Mouse (Mus musculus): ENCODE results near the gene Sgsm1. TPM values are rescaled to one million over a fixed set of nuclear protein-coding genes. Genes with fewer than 3 reads are reported as not detected.

The Sgsm1 gene
- polyA plus RNA-seq, 1 experiment from 2014 or later: 19.2 TPM

DNA sequence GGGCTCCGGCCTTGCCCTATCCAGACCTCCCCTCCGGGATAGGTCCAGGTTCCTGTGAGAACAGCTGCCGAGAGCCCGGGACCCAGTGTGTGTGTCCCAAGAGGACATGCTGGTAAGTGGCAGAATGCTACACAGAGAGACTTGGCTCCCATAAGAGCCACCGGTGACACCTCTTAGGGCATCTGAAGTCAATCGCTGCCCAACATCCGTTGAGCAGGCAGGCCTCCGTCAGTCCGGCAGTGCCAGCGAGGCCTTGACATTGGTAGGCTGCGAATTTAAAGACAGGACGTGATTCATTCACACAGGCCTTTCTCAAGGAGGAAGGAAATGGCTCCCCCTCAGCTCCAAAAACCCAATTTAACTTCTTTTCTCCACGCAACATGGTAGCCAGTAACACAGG, 100.7 kb downstream of the Sgsm1 start:
- no peak for ATAC-seq
- no peaks in the 10 kb centered on the region for H3K9me3 ChIP-seq (ENCODE audit: control insufficient read depth, low read length)
- no peak overlapping the region for H3K4me2 ChIP-seq (ENCODE audit: low read length)
- no peak overlapping the region for H3K4me3 ChIP-seq (replicated peaks; ENCODE audit: low read length)
- no peaks in the 10 kb centered on the region for H3K27me3 ChIP-seq (replicated peaks; ENCODE audit: control insufficient read depth, insufficient read depth, low read length)
- peak overlapping the region; percentile 44 for H3K27ac ChIP-seq (ENCODE audit: low read length)
- WGBS: 91% methylated on average over 13 of the region's 13 CpGs
- peaks cover 17% of the 10 kb centered on the region for H3K4me1 ChIP-seq (replicated peaks; ENCODE audit: control insufficient read depth, insufficient read depth, low read length)
- no peak overlapping the region for H3K9ac ChIP-seq (replicated peaks; ENCODE audit: low read depth, low read length)
- no peaks in the 10 kb centered on the region for H3K36me3 ChIP-seq (ENCODE audit: control insufficient read depth, insufficient read depth)

DNA sequence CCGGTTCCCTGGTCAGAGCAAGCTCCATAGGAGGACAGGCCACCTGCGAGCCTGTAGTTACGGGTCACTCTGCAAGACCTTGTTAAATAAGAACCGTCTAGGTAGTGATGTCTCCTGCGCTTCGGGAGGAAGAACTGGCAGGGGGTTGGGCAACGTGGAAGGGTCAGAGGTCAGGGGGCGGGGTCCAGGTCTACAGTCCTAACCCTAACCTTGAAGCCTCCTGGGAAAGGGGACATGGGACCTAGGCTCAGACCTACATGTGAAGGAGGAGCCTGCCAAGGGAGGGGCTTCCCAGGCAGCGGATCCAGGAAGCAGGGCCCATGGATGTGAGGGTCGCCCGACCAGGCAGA, 101.2 kb downstream of the Sgsm1 start:
- 55% methylated on average over 11 of the region's 11 CpGs for WGBS
- no peak overlapping the region for H3K4me2 ChIP-seq (ENCODE audit: low read length)
- ATAC-seq: peak; percentile 9; the same call in 1 of the 2 replicates

DNA sequence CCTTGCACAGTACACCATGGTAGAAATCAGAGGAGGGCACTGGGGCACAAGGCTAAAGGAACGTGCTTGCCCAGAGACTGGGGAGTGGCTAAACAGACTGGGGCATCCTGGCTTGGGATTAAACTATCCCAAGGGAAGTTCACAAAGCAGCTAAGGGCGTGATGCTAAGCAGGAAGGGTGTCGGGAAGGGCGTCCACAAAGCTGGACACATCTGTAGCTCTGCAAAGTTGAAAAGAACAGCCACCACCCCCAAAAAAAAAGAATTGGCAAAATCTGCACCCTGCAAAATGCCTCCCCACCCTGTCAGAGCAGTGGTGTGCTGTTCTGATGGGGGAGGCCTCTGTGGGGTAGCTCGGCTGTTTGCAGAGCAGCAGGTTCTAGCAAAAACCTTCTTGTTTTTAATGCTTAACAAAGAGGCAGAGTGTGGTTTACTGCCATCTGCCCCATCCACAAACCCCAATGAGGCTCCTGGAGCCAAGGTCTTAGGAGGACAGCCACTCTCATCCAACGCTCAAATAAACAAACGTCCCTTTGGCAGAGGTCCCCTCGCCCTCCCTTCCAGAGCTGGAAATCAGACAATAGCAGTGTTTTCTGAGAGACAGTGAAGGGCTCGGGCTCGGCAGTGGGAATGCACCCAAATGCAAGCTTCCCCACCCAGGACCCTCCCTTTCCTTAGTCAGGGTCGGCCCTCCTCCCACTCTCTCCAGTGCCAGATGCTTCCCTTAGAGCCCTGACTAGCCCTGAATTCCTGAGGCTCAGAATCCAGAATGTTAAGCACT, 101.8 kb downstream of the Sgsm1 start:
- no peak overlapping the region for H3K4me2 ChIP-seq (ENCODE audit: low read length)
- H3K27ac ChIP-seq (ENCODE audit: low read length): peak overlapping the region; percentile 69
- H3K9me3 ChIP-seq (ENCODE audit: control insufficient read depth, low read length): no peaks in the 10 kb centered on the region
- H3K4me3 ChIP-seq (replicated peaks; ENCODE audit: low read length): no peak overlapping the region
- no peaks in the 10 kb centered on the region for H3K27me3 ChIP-seq (replicated peaks; ENCODE audit: control insufficient read depth, insufficient read depth, low read length)
- peak overlapping the region; percentile 48 for H3K9ac ChIP-seq (replicated peaks; ENCODE audit: low read depth, low read length)
- peak; percentile 77 for ATAC-seq
- H3K4me1 ChIP-seq (replicated peaks; ENCODE audit: control insufficient read depth, insufficient read depth, low read length): peaks cover 17% of the 10 kb centered on the region
- WGBS: 24% methylated on average over 11 of the region's 11 CpGs
- H3K36me3 ChIP-seq (ENCODE audit: control insufficient read depth, insufficient read depth): no peaks in the 10 kb centered on the region

More for the DNA sequence above, 101.2 kb downstream of the Sgsm1 start:
- H3K27ac ChIP-seq (ENCODE audit: low read length): peak overlapping the region; percentile 69
- H3K27me3 ChIP-seq (replicated peaks; ENCODE audit: control insufficient read depth, insufficient read depth, low read length): no peaks in the 10 kb centered on the region
- H3K36me3 ChIP-seq (ENCODE audit: control insufficient read depth, insufficient read depth): no peaks in the 10 kb centered on the region
- peak overlapping the region; percentile 48 for H3K9ac ChIP-seq (replicated peaks; ENCODE audit: low read depth, low read length)
- peaks cover 17% of the 10 kb centered on the region for H3K4me1 ChIP-seq (replicated peaks; ENCODE audit: control insufficient read depth, insufficient read depth, low read length)
- no peak overlapping the region for H3K4me3 ChIP-seq (replicated peaks; ENCODE audit: low read length)
- H3K9me3 ChIP-seq (ENCODE audit: control insufficient read depth, low read length): no peaks in the 10 kb centered on the region

DNA sequence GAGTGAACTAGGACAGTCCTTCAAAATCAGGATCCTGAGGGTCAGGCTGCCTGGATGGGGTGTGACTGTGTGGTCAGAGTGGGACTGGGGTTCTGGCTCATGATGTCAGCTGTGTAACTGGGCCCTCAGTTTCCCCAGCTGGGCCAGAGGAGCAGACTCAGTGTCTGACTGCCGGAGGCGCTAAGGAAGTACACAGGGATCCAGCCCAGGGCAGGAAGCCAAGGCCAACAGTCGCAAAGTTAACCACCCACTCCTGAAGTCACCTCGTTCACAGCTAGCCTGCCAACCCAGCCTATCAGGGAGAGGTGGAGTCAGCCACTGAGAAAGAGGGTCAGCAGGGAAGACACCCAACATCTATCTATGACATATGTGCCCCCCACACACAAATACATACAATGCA, 102.5 kb downstream of the Sgsm1 start:
- WGBS: 78% methylated on average over 4 of the region's 4 CpGs
- H3K4me3 ChIP-seq (replicated peaks; ENCODE audit: low read length): no peak overlapping the region
- no peak overlapping the region for H3K27ac ChIP-seq (ENCODE audit: low read length)
- H3K4me2 ChIP-seq (ENCODE audit: low read length): no peak overlapping the region
- ATAC-seq: no peak
- H3K4me1 ChIP-seq (replicated peaks; ENCODE audit: control insufficient read depth, insufficient read depth, low read length): peaks cover 17% of the 10 kb centered on the region
- no peaks in the 10 kb centered on the region for H3K9me3 ChIP-seq (ENCODE audit: control insufficient read depth, low read length)
- no peaks in the 10 kb centered on the region for H3K36me3 ChIP-seq (ENCODE audit: control insufficient read depth, insufficient read depth)
- H3K27me3 ChIP-seq (replicated peaks; ENCODE audit: control insufficient read depth, insufficient read depth, low read length): no peaks in the 10 kb centered on the region
- H3K9ac ChIP-seq (replicated peaks; ENCODE audit: low read depth, low read length): no peak overlapping the region

DNA sequence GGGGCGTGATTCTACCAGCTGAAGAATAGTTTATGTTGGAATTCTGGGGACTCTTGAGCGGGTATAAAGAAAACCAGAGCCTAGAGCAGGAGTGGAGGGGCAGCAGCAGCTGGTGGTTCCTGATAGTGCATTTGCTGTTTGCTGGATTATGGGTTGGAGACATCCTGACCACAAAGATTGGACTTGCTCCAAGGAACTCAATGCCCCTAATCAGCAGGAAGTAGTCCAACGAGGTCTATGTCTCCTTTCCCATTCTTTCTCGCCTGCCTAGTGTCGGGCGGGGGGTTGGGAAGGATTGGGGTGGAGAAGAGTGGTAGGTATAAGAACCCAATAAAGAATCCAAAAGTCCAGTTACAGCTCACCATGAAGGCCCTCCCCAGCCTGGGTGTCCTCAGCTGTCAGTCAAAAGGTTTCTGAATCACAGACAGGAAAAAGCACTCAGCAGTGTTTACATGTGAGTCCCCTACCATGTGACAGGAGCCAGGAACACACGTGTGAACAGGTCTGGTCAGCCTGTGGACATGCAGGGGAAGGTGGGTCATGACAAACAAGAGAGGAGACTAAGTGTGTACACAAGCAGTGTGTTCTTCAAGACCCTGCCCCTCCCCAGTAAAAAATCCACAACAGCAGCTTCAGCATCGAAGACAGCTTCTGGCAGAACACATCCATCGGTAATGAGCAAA, 103.8 kb downstream of the Sgsm1 start:
- H3K9ac ChIP-seq (replicated peaks; ENCODE audit: low read depth, low read length): no peak overlapping the region
- 51% methylated on average over 9 of the region's 9 CpGs for WGBS
- no peak overlapping the region for H3K4me2 ChIP-seq (ENCODE audit: low read length)
- H3K36me3 ChIP-seq (ENCODE audit: control insufficient read depth, insufficient read depth): no peaks in the 10 kb centered on the region
- no peaks in the 10 kb centered on the region for H3K27me3 ChIP-seq (replicated peaks; ENCODE audit: control insufficient read depth, insufficient read depth, low read length)
- H3K4me3 ChIP-seq (replicated peaks; ENCODE audit: low read length): no peak overlapping the region
- H3K9me3 ChIP-seq (ENCODE audit: control insufficient read depth, low read length): no peaks in the 10 kb centered on the region
- ATAC-seq: no peak
- no peak overlapping the region for H3K27ac ChIP-seq (ENCODE audit: low read length)
- peaks cover 17% of the 10 kb centered on the region for H3K4me1 ChIP-seq (replicated peaks; ENCODE audit: control insufficient read depth, insufficient read depth, low read length)

DNA sequence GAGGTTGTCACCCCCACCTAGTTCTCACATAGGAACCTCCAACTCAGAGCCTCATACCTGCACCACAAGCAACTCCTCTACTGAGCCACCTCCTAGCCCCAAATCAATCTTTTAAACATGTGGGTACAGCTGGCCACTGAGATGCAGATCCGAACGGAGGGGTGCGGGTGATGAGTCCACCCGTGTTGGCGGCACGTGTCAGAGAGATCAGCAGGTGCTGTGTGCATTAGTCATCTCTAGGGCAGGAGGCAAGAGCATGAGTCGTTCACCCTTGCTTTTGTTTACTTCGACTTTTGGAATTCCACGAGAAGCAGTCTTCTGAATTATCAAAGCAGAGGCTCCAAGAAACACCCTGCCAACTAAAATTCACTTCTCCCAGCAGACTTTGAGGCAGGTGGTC, 106.4 kb downstream of the Sgsm1 start:
- no peak overlapping the region for H3K27ac ChIP-seq (ENCODE audit: low read length)

DNA sequence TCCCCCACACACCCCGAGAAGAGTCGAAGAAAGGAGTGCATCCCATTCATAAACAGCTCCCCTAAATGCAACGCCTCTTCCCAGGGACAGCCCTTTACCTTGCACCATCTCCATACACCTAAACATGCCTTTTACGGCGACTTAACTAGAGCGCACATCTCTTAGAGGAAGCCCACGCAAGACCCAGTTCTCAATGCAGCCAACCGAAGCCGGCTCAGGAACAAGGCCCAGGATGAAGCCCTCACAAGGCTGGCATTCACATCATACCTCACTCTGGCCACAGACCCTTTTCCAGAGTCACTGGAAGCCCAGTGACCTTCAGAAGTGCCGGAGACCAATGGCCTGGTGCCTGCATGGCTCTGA, 110.8 kb downstream of the Sgsm1 start:
- Histone ChIP-seq H3K9me3 (ENCODE audit: control insufficient read depth, low read length) (no peaks in the 10 kb centered on the region), H3K27me3 (replicated peaks; ENCODE audit: control insufficient read depth, insufficient read depth, low read length) (no peaks in the 10 kb centered on the region), H3K4me2 (ENCODE audit: low read length) (no peak overlapping the region), H3K4me3 (replicated peaks; ENCODE audit: low read length) (no peak overlapping the region), H3K4me1 (replicated peaks; ENCODE audit: control insufficient read depth, insufficient read depth, low read length) (peaks cover 12% of the 10 kb centered on the region), H3K9ac (replicated peaks; ENCODE audit: low read depth, low read length) (no peak overlapping the region), H3K36me3 (ENCODE audit: control insufficient read depth, insufficient read depth) (no peaks in the 10 kb centered on the region), H3K27ac (ENCODE audit: low read length) (no peak overlapping the region; the same call in 1 of the 2 replicates)
- no peak for ATAC-seq
- 87% methylated on average over 10 of the region's 10 CpGs for WGBS

More for the DNA sequence above, 106.4 kb downstream of the Sgsm1 start:
- WGBS: 91% methylated on average over 9 of the region's 9 CpGs
- no peaks in the 10 kb centered on the region for H3K36me3 ChIP-seq (ENCODE audit: control insufficient read depth, insufficient read depth)
- no peaks in the 10 kb centered on the region for H3K9me3 ChIP-seq (ENCODE audit: control insufficient read depth, low read length)
- peaks cover 12% of the 10 kb centered on the region for H3K4me1 ChIP-seq (replicated peaks; ENCODE audit: control insufficient read depth, insufficient read depth, low read length)
- no peak overlapping the region for H3K4me2 ChIP-seq (ENCODE audit: low read length)
- ATAC-seq: no peak
- H3K4me3 ChIP-seq (replicated peaks; ENCODE audit: low read length): no peak overlapping the region
- H3K27me3 ChIP-seq (replicated peaks; ENCODE audit: control insufficient read depth, insufficient read depth, low read length): no peaks in the 10 kb centered on the region
- H3K9ac ChIP-seq (replicated peaks; ENCODE audit: low read depth, low read length): no peak overlapping the region

DNA sequence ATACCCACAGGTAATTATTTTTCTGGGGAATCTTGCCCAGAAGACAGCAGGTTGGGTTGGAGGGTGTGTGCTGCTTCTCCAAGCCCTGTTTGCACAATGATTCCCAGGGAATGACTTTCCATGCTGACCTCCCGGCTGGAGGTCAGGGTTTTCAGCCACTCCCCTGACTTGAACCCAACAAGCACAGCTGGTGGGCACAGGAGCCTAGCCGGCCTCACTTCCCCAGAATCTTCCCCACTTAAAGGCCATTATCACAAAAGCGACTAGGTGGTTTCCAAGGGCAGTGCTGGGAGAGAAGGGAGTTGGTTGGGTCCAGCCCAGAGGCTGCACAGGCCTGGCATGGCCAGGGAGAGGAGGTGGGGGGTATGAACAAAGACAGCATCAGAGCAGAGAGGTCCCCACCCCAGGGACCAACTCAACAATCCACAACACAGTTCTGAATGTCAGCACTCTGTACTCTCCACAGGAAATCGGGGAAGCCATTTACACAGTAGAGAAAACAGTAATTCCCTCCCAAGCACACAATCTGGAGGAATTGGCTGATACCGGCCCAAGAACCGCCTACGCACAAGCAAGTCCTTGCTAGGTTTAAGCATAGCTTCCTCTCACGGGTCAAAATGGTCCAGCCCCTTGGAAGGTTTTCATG, 111.3 kb downstream of the Sgsm1 start:
- Histone ChIP-seq H3K9ac (replicated peaks; ENCODE audit: low read depth, low read length) (no peak overlapping the region), H3K9me3 (ENCODE audit: control insufficient read depth, low read length) (no peaks in the 10 kb centered on the region), H3K4me3 (replicated peaks; ENCODE audit: low read length) (no peak overlapping the region), H3K4me1 (replicated peaks; ENCODE audit: control insufficient read depth, insufficient read depth, low read length) (peaks cover 13% of the 10 kb centered on the region), H3K4me2 (ENCODE audit: low read length) (no peak overlapping the region), H3K27me3 (replicated peaks; ENCODE audit: control insufficient read depth, insufficient read depth, low read length) (no peaks in the 10 kb centered on the region), H3K36me3 (ENCODE audit: control insufficient read depth, insufficient read depth) (no peaks in the 10 kb centered on the region), H3K27ac (ENCODE audit: low read length) (no peak overlapping the region; the same call in 1 of the 2 replicates)
- ATAC-seq: no peak
- 55% methylated on average over 8 of the region's 8 CpGs for WGBS
